Mouse (Mus musculus): ENCODE data around the gene Galnt10.

- no peak for TF ChIP-seq ZC3H11A (IDR thresholded peaks at IDR 0.05; ENCODE audit: borderline replicate concordance, low read depth, low read length)
- TF ChIP-seq MAFK (IDR thresholded peaks at IDR 0.05; ENCODE audit: insufficient read depth, low read depth, low read length): no peak
- no peak for TF ChIP-seq ZNF384 (IDR thresholded peaks at IDR 0.05; ENCODE audit: low read depth, low read length)
- TF ChIP-seq CHD2 (IDR thresholded peaks at IDR 0.05; ENCODE audit: low read depth, low read length): no peak
- TF ChIP-seq HCFC1 (IDR thresholded peaks at IDR 0.05; ENCODE audit: borderline replicate concordance, insufficient read depth, low read length): no peak
These were observed 2.2 kb downstream of the Galnt10 start for GRCm38 (mm10) chr11:57647446-57647845.

Data from ES-E14 (cell line).